Mouse (Mus musculus): ENCODE data around the gene Atg3.

Gene Atg3

GRCm38 (mm10) chr16:45204859-45205670 is 46.5 kb downstream of the Atg3 start:
- DNase-seq (ENCODE audit: low spot score) = peak; percentile 12

- DNase-seq (ENCODE audit: low spot score) = no peak
Measured at GRCm38 (mm10) chr16:45222016-45222415, 63.4 kb downstream of the Atg3 start.

GRCm38 (mm10) chr16:45222771-45223170 is 64.2 kb downstream of the Atg3 start:
- DNase-seq (ENCODE audit: low spot score) = no peak

GRCm38 (mm10) chr16:45223648-45224388 is 65.2 kb downstream of the Atg3 start, which contains the start of gene Btla:
TSS of gene Btla (plus strand) at chr16:45224315.
- no peak for DNase-seq (ENCODE audit: low spot score)

GRCm38 (mm10) chr16:45224431-45225008 is 65.9 kb downstream of the Atg3 start:
- no peak for DNase-seq (ENCODE audit: low spot score)

- no peak for DNase-seq (ENCODE audit: low spot score)
Measured at GRCm38 (mm10) chr16:45227002-45227401, 68.4 kb downstream of the Atg3 start.

GRCm38 (mm10) chr16:45231296-45231695 is 72.7 kb downstream of the Atg3 start:
- DNase-seq (ENCODE audit: low spot score) = no peak

- DNase-seq (ENCODE audit: low spot score) = no peak
Measured at GRCm38 (mm10) chr16:45233007-45233406, 74.4 kb downstream of the Atg3 start.
